Mouse (Mus musculus) limb, embryonic 14.5 days (tissue): ENCODE measurements at regions not wholly inside any gene's neighbourhood (a gene's known extent, or its start where the extent isn't known, plus 50 kb on each side); places are given as distances from the start of the nearest gene placed in this dataset.

ENCODE experiments used
- ATAC-seq: fragments of 200-750 bp; cut with Nextera tagmentation; 2 replicates; pipeline ENCODE4 v1.8.0; 2017; ENCODE audit warnings: low read depth, moderate number of reproducible peaks, moderate TSS enrichment; ENCODE audit not compliant: low FRiP score
- DNase-seq: peaks from one replicate; pipeline ENCODE4 v3.0.0-alpha.2; 2015; ENCODE audit warnings: low spot score
- H3K27ac ChIP-seq: fragments of 300-500 bp; sonication (generic); replicated peaks from 2 replicates; pipeline ENCODE4 v1.5.1; 2014; ENCODE audit warnings: low read depth, mild to moderate bottlenecking, low read length, moderate library complexity, mixed read lengths
- H3K27me3 ChIP-seq: fragments of 300-500 bp; sonication (generic); 2 replicates; pipeline ENCODE4 v1.6.1; 2014; ENCODE audit warnings: low read length, mixed read lengths; ENCODE audit not compliant: control insufficient read depth, insufficient read depth
- H3K36me3 ChIP-seq: fragments of 300-500 bp; sonication (generic); 2 replicates; pipeline ENCODE4 v1.6.1; 2014; ENCODE audit warnings: mild to moderate bottlenecking, low read length, moderate library complexity, mixed read lengths; ENCODE audit not compliant: control insufficient read depth, insufficient read depth
- H3K4me1 ChIP-seq: fragments of 300-500 bp; sonication (generic); 2 replicates; pipeline ENCODE4 v1.6.1; 2014; ENCODE audit warnings: antibody characterized with exemption, low read length, mixed read lengths; ENCODE audit not compliant: control insufficient read depth, insufficient read depth
- H3K4me2 ChIP-seq: fragments of 300-500 bp; sonication (generic); replicated peaks from 2 replicates; pipeline ENCODE4 v1.6.1; 2014; ENCODE audit warnings: low read depth, mild to moderate bottlenecking, low read length, moderate library complexity; ENCODE audit not compliant: severe bottlenecking
- H3K4me3 ChIP-seq: fragments of 300-500 bp; sonication (generic); replicated peaks from 2 replicates; pipeline ENCODE4 v1.5.1; 2014; ENCODE audit warnings: low read length
- H3K9ac ChIP-seq: fragments of 300-500 bp; sonication (generic); 2 replicates; pipeline ENCODE4 v1.6.1; 2014; ENCODE audit warnings: mild to moderate bottlenecking, low read depth, low read length, moderate library complexity; ENCODE audit not compliant: severe bottlenecking
- H3K9me3 ChIP-seq: fragments of 300-500 bp; sonication (generic); 2 replicates; pipeline ENCODE4 v1.6.1; 2016; ENCODE audit warnings: low read length; ENCODE audit not compliant: control insufficient read depth
- POLR2A ChIP-seq: fragments of 200-500 bp; IDR thresholded peaks from 2 replicates; pipeline ENCODE4 v1.8.0; 2012; ENCODE audit warnings: inconsistent platforms, mild to moderate bottlenecking, moderate library complexity, borderline replicate concordance; ENCODE audit not compliant: insufficient read depth, insufficient read length; ENCODE audit errors: extremely low read depth
- WGBS: fragments of 180-500 bp; shearing (Covaris S2); extraction: QIAGEN DNeasy Blood & Tissue Kit; methylation state at CpG from one replicate; pipeline ENCODE4 v1.1.7; 2014; 5-methylcytosine and 5-hydroxymethylcytosine counted together

DNA sequence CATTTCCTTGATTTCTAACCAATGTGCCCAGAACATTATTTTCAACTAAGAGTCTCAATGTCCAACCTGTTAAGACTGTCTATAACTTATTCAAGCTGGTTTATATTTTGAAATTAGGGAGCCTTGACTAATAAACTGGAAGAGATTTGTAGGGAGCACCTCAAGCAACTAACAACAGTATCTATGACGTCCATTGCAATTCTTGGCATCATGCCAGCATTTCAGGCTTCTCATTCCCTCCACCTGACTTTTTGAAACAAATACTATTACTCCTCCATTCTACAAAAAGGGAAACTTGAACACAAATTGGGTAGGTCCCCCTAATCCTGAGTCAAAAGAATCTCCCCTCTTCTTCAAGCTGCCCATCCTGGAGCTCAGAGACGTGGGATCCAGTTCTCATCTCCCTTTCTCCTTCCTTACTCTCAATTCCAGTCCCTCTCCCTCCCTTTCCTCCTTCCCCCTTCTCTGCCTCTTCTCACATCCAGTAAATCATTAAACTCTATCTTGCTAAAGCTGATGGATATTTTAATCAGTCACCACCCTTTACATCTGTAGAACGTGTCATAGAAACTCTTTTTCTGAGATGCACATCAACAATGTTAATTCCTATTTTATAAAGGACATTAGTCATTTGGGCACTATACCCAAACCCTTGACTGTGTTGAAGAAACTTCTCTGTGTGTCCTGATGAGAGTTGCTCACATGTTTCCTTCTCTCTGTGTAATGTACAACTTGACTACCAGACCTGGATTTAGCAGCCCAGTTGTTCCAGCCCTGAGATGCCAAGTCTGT is 50.4 kb upstream of the Nampt start:
- no peak for TF ChIP-seq POLR2A
- no peaks in the 10 kb centered on the region for H3K9me3 ChIP-seq
- peaks cover 3% of the 10 kb centered on the region; the same call in 1 of the 2 replicates for H3K4me1 ChIP-seq
- H3K9ac ChIP-seq, result no peak overlapping the region
- H3K27ac ChIP-seq, result no peak overlapping the region
- no peaks in the 10 kb centered on the region for H3K36me3 ChIP-seq
- WGBS, result 70% methylated on average over 3 of the region's 3 CpGs
- DNase-seq (no peak), ATAC-seq (no peak)
- no peak overlapping the region for H3K4me3 ChIP-seq
- no peak overlapping the region for H3K4me2 ChIP-seq
- H3K27me3 ChIP-seq, result no peaks in the 10 kb centered on the region
